Comparison of ENCODE assay signal across 17 mouse cellular contexts in genomic region chrX:99218213-99218612, GRCm38 (mm10).
DNase-seq lines count a peak whose midpoint lies in the region; ATAC-seq lines count a peak whose summit lies in the region.
"Had no signal": no experiment of that assay in that cellular context is flagged by ENCODE, and none has a peak within 500 bp of the region (broad histone marks: within the 10 kb centered on the region; RNA-seq: fewer than 3 reads in every experiment).

No protein-coding gene starts in this region.

- 18% methylated on average over 6 of the region's 7 CpGs for WGBS in hindbrain, embryonic 11.5 days
- 37% methylated on average over 7 of the region's 7 CpGs for WGBS in hindbrain, embryonic 12.5 days
- WGBS in midbrain, embryonic 10.5 days = 36% methylated on average over 7 of the region's 7 CpGs
- WGBS in midbrain, embryonic 15.5 days = 40% methylated on average over 7 of the region's 7 CpGs
- 31% methylated on average over 7 of the region's 7 CpGs for WGBS in embryonic facial prominence, embryonic 10.5 days
- WGBS in limb, embryonic 13.5 days = 25% methylated on average over 7 of the region's 7 CpGs

- no peak for ATAC-seq in hindbrain, embryonic 11.5 days (ENCODE audit: low FRiP score)
- ATAC-seq in hindbrain, embryonic 12.5 days (ENCODE audit: low FRiP score) = no peak
- ATAC-seq in midbrain, embryonic 15.5 days (replicated peaks) = no peak
- ATAC-seq in limb, embryonic 13.5 days (ENCODE audit: low FRiP score, low read depth) = peak; percentile 49
- no peak for ATAC-seq in erythroid progenitor cell, adult 5-6 weeks (replicated peaks; ENCODE audit: low FRiP score, poor library complexity, severe bottlenecking)
- ATAC-seq: intestine, postnatal 0 days had no signal

- H3K27ac ChIP-seq in hindbrain, embryonic 11.5 days (ENCODE audit: low read depth, low read length) = no peak overlapping the region
- H3K27ac ChIP-seq in hindbrain, embryonic 12.5 days = no peak overlapping the region
- peak overlapping the region; percentile 61 for H3K27ac ChIP-seq in midbrain, embryonic 10.5 days (replicated peaks)
- no peak overlapping the region for H3K27ac ChIP-seq in midbrain, embryonic 15.5 days
- peak overlapping the region; percentile 51; the same call in 1 of the 2 replicates for H3K27ac ChIP-seq in embryonic facial prominence, embryonic 10.5 days (replicated peaks)
- peak overlapping the region; percentile 28 for H3K27ac ChIP-seq in limb, embryonic 13.5 days
- H3K27ac ChIP-seq: heart, embryonic 15.5 days; hindbrain, embryonic 15.5 days; liver, embryonic 15.5 days had no signal

- no peaks in the 10 kb centered on the region for H3K4me1 ChIP-seq in hindbrain, embryonic 11.5 days (replicated peaks; ENCODE audit: control insufficient read depth, insufficient read depth, low read length)
- peaks cover 46% of the 10 kb centered on the region for H3K4me1 ChIP-seq in hindbrain, embryonic 12.5 days
- H3K4me1 ChIP-seq in midbrain, embryonic 10.5 days = peaks cover 78% of the 10 kb centered on the region
- H3K4me1 ChIP-seq in midbrain, embryonic 15.5 days = peaks cover 5% of the 10 kb centered on the region; the same call in 1 of the 2 replicates
- H3K4me1 ChIP-seq in embryonic facial prominence, embryonic 10.5 days = peaks cover 63% of the 10 kb centered on the region
- H3K4me1 ChIP-seq in limb, embryonic 13.5 days = peaks cover 38% of the 10 kb centered on the region
- H3K4me1 ChIP-seq: liver, embryonic 15.5 days had no signal

- no peaks in the 10 kb centered on the region for H3K36me3 ChIP-seq in hindbrain, embryonic 11.5 days (ENCODE audit: control insufficient read depth, insufficient read depth, low read length)
- H3K36me3 ChIP-seq in hindbrain, embryonic 12.5 days = no peaks in the 10 kb centered on the region
- no peaks in the 10 kb centered on the region for H3K36me3 ChIP-seq in midbrain, embryonic 10.5 days
- H3K36me3 ChIP-seq in midbrain, embryonic 15.5 days (replicated peaks) = no peaks in the 10 kb centered on the region
- H3K36me3 ChIP-seq in embryonic facial prominence, embryonic 10.5 days (replicated peaks) = no peaks in the 10 kb centered on the region
- H3K36me3 ChIP-seq in limb, embryonic 13.5 days = no peaks in the 10 kb centered on the region
- H3K36me3 ChIP-seq: heart, embryonic 15.5 days; hindbrain, embryonic 15.5 days; liver, embryonic 15.5 days had no signal

- no peak overlapping the region for H3K4me2 ChIP-seq in hindbrain, embryonic 11.5 days (replicated peaks; ENCODE audit: low read depth, low read length)
- no peak overlapping the region for H3K4me2 ChIP-seq in hindbrain, embryonic 12.5 days (replicated peaks)
- H3K4me2 ChIP-seq in midbrain, embryonic 15.5 days = no peak overlapping the region
- 0 out of 2 replicates have a peak overlapping the region, but pooled peaks have one; percentile 9 for H3K4me2 ChIP-seq in limb, embryonic 13.5 days (replicated peaks)
- H3K4me2 ChIP-seq: heart, embryonic 15.5 days; hindbrain, embryonic 15.5 days; liver, embryonic 15.5 days had no signal

- H3K4me3 ChIP-seq in hindbrain, embryonic 11.5 days (ENCODE audit: low read depth, low read length) = no peak overlapping the region
- H3K4me3 ChIP-seq in hindbrain, embryonic 12.5 days = no peak overlapping the region
- H3K4me3 ChIP-seq in midbrain, embryonic 10.5 days = no peak overlapping the region
- H3K4me3 ChIP-seq in midbrain, embryonic 15.5 days = no peak overlapping the region
- H3K4me3 ChIP-seq in embryonic facial prominence, embryonic 10.5 days = no peak overlapping the region
- H3K4me3 ChIP-seq in limb, embryonic 13.5 days = no peak overlapping the region
- H3K4me3 ChIP-seq: erythroblast, embryonic 14.5 days; heart, embryonic 15.5 days; hindbrain, embryonic 15.5 days; liver, embryonic 15.5 days had no signal

- DNase-seq in hindbrain, embryonic 11.5 days (ENCODE audit: low spot score) = peak; percentile 27
- peak; percentile 41 for DNase-seq in midbrain, embryonic 10.5 days (ENCODE audit: low spot score)
- peak; percentile 78 for DNase-seq in embryonic facial prominence, embryonic 10.5 days (ENCODE audit: low spot score)
- DNase-seq: adrenal gland, adult 2 months; cerebellum, adult 11-12 months; left cerebral cortex, postnatal 4 days; midbrain, embryonic 14.5 days; right cerebral cortex, postnatal 25 days had no signal

- no peaks in the 10 kb centered on the region for H3K9me3 ChIP-seq in hindbrain, embryonic 11.5 days (ENCODE audit: control insufficient read depth, low read length)
- H3K9me3 ChIP-seq in hindbrain, embryonic 12.5 days (replicated peaks) = no peaks in the 10 kb centered on the region
- H3K9me3 ChIP-seq in midbrain, embryonic 10.5 days (replicated peaks) = no peaks in the 10 kb centered on the region
- H3K9me3 ChIP-seq in midbrain, embryonic 15.5 days = no peaks in the 10 kb centered on the region
- no peaks in the 10 kb centered on the region for H3K9me3 ChIP-seq in embryonic facial prominence, embryonic 10.5 days
- no peaks in the 10 kb centered on the region for H3K9me3 ChIP-seq in limb, embryonic 13.5 days
- H3K9me3 ChIP-seq: heart, embryonic 15.5 days; hindbrain, embryonic 15.5 days; liver, embryonic 15.5 days had no signal

- H3K9ac ChIP-seq in hindbrain, embryonic 11.5 days (ENCODE audit: low read depth, low read length) = no peak overlapping the region
- no peak overlapping the region for H3K9ac ChIP-seq in hindbrain, embryonic 12.5 days
- H3K9ac ChIP-seq in midbrain, embryonic 15.5 days = no peak overlapping the region
- H3K9ac ChIP-seq in limb, embryonic 13.5 days = no peak overlapping the region
- H3K9ac ChIP-seq: heart, embryonic 15.5 days; hindbrain, embryonic 15.5 days; liver, embryonic 15.5 days had no signal

- H3K27me3 ChIP-seq in hindbrain, embryonic 11.5 days (ENCODE audit: control insufficient read depth, insufficient read depth, low read length) = peaks cover 23% of the 10 kb centered on the region; the same call in 1 of the 2 replicates
- H3K27me3 ChIP-seq in hindbrain, embryonic 12.5 days = peaks cover 82% of the 10 kb centered on the region
- peaks cover 100% of the 10 kb centered on the region for H3K27me3 ChIP-seq in midbrain, embryonic 10.5 days (ENCODE audit: low read depth, poor library complexity, severe bottlenecking)
- peaks cover 33% of the 10 kb centered on the region for H3K27me3 ChIP-seq in midbrain, embryonic 15.5 days (replicated peaks)
- peaks cover 100% of the 10 kb centered on the region for H3K27me3 ChIP-seq in embryonic facial prominence, embryonic 10.5 days (replicated peaks; ENCODE audit: low read depth, poor library complexity, severe bottlenecking)
- H3K27me3 ChIP-seq in limb, embryonic 13.5 days = peaks cover 76% of the 10 kb centered on the region

Comparison
In these comparisons a context has a peak if more than half of its experiments do, and no peak if none do; other contexts are left out.
1. H3K27ac ChIP-seq: peak in midbrain, embryonic 10.5 days (single experiment), embryonic facial prominence, embryonic 10.5 days (single experiment) and limb, embryonic 13.5 days (single experiment); none in hindbrain, embryonic 11.5 days (single experiment), hindbrain, embryonic 12.5 days (single experiment) and midbrain, embryonic 15.5 days (single experiment).
2. DNase-seq: peak in every context shown above with its lines; median percentile 78 in embryonic facial prominence, embryonic 10.5 days; 41 in midbrain, embryonic 10.5 days; 27 in hindbrain, embryonic 11.5 days.